Mouse (Mus musculus) heart, embryonic 14.5 days (tissue): ENCODE measurements around the gene Terb2. TPM values are rescaled to one million over a fixed set of nuclear protein-coding genes. Genes with fewer than 3 reads are reported as not detected.
"Not testable (repeated sequence)": the region's sequence is repeated elsewhere in the genome, so short reads cannot be mapped to it uniquely, and the experiment has no call there.

Source experiments
- ATAC-seq: fragments of 200-750 bp; cut with Nextera tagmentation; 2 replicates; pipeline ENCODE4 v1.8.0; 2017; ENCODE audit warnings: low read depth, moderate TSS enrichment; ENCODE audit not compliant: insufficient number of reproducible peaks, insufficient read depth, low FRiP score
- H3K27ac ChIP-seq, 2 experiments: fragments of 200-500 bp in 1 of 2; fragments of 300-500 bp in 1 of 2; sonication (generic) in 1 of 2; replicated peaks in 1 of 2; 2 replicates each; pipeline ENCODE4 v1.5.1; 2012 to 2014; ENCODE audit warnings: low read depth in 2 of 2, low read length in 2 of 2, control low read depth in 1 of 2, mild to moderate bottlenecking in 1 of 2, mixed read lengths in 1 of 2; ENCODE audit not compliant: control insufficient read depth in 1 of 2, insufficient read depth in 1 of 2
- H3K27me3 ChIP-seq: fragments of 300-500 bp; sonication (generic); 2 replicates; pipeline ENCODE4 v1.6.1; 2014; ENCODE audit warnings: mild to moderate bottlenecking, low read length, control low read depth; ENCODE audit not compliant: control insufficient read depth, insufficient read depth
- H3K36me3 ChIP-seq: fragments of 300-500 bp; sonication (generic); 2 replicates; pipeline ENCODE4 v1.6.1; 2014; ENCODE audit warnings: mild to moderate bottlenecking, control low read depth, low read length, mixed read lengths; ENCODE audit not compliant: control insufficient read depth, insufficient read depth
- H3K4me1 ChIP-seq, 2 experiments: fragments of 200-500 bp in 1 of 2; fragments of 300-500 bp in 1 of 2; sonication (generic) in 1 of 2; 2 replicates each; pipeline ENCODE4 v1.6.1; 2012 to 2014; ENCODE audit warnings: low read length in 2 of 2, control low read depth in 1 of 2, mixed read lengths in 1 of 2; ENCODE audit not compliant: control insufficient read depth in 2 of 2, insufficient read depth in 2 of 2
- H3K4me2 ChIP-seq: fragments of 300-500 bp; sonication (generic); 2 replicates; pipeline ENCODE4 v1.6.1; 2014; ENCODE audit warnings: mild to moderate bottlenecking, low read length
- H3K4me3 ChIP-seq, 2 experiments: fragments of 200-500 bp in 1 of 2; fragments of 300-500 bp in 1 of 2; sonication (generic) in 1 of 2; 2 replicates each; pipeline ENCODE4 v1.5.1; 2012 to 2014; ENCODE audit warnings: low read length in 2 of 2, mild to moderate bottlenecking in 2 of 2, control low read depth in 1 of 2, low read depth in 1 of 2, moderate library complexity in 1 of 2; ENCODE audit not compliant: control insufficient read depth in 1 of 2, insufficient read depth in 1 of 2
- H3K9ac ChIP-seq: fragments of 300-500 bp; sonication (generic); 2 replicates; pipeline ENCODE4 v1.6.1; 2014; ENCODE audit warnings: mild to moderate bottlenecking, low read length
- H3K9me3 ChIP-seq: fragments of 300-500 bp; sonication (generic); 2 replicates; pipeline ENCODE4 v1.6.1; 2016; ENCODE audit warnings: low read length, control low read depth; ENCODE audit not compliant: control insufficient read depth
- WGBS: fragments of 180-500 bp; shearing (Covaris S2); extraction: QIAGEN DNeasy Blood & Tissue Kit; methylation state at CpG from one replicate; pipeline ENCODE4 v1.1.7; 2014; 5-methylcytosine and 5-hydroxymethylcytosine counted together
- polyA plus RNA-seq: library from polyadenylated mRNA; unstranded; fragments of >200 nt; fragmentation: Nextera tagmentation; extraction: Ambion mirVana; gene quantifications from 2 replicates; pipeline ENCODE4 v1.2.1, GENCODE M21; 2014

The Terb2 gene
- polyA plus RNA-seq, 1 experiment from 2014 or later, result not detected

GRCm38 (mm10) chr2:122186751-122187150 lies 679 bp downstream of the Terb2 start:
- H3K4me1 ChIP-seq, result no peaks in the 10 kb centered on the region
- H3K27ac ChIP-seq, result no peak overlapping the region

GRCm38 (mm10) chr2:122191849-122192248 lies 5.8 kb downstream of the Terb2 start:
- H3K9ac ChIP-seq, result no peak overlapping the region
- H3K27ac ChIP-seq, result no peak overlapping the region
- no peak for ATAC-seq
- H3K4me3 ChIP-seq, result no peak overlapping the region
- no peaks in the 10 kb centered on the region for H3K4me1 ChIP-seq
- WGBS, result 58% methylated on average over 3 of the region's 3 CpGs
- no peaks in the 10 kb centered on the region for H3K36me3 ChIP-seq
- H3K27me3 ChIP-seq, result no peaks in the 10 kb centered on the region
- H3K9me3 ChIP-seq, result no peaks in the 10 kb centered on the region
- H3K4me2 ChIP-seq, result no peak overlapping the region

More at GRCm38 (mm10) chr2:122186751-122187150, 679 bp downstream of the Terb2 start:
- Histone ChIP-seq H3K4me2 (no peak overlapping the region), H3K4me3 (no peak overlapping the region), H3K9ac (no peak overlapping the region), H3K27me3 (no peaks in the 10 kb centered on the region), H3K36me3 (no peaks in the 10 kb centered on the region), H3K9me3 (no peaks in the 10 kb centered on the region)
- 86% methylated on average over 3 of the region's 3 CpGs for WGBS
- ATAC-seq, result no peak

- no peak overlapping the region for H3K27ac ChIP-seq
- H3K9ac ChIP-seq, result no peak overlapping the region
- H3K9me3 ChIP-seq, result no peaks in the 10 kb centered on the region
- no peak for ATAC-seq
- no peak overlapping the region for H3K4me3 ChIP-seq
- no peaks in the 10 kb centered on the region for H3K27me3 ChIP-seq
- H3K4me2 ChIP-seq, result no peak overlapping the region
- H3K36me3 ChIP-seq, result no peaks in the 10 kb centered on the region
- WGBS, result 59% methylated on average over 1 of the region's 1 CpGs
- no peaks in the 10 kb centered on the region for H3K4me1 ChIP-seq
Observed at GRCm38 (mm10) chr2:122194509-122194929, 8.4 kb downstream of the Terb2 start.

- Histone ChIP-seq H3K9ac (no peak overlapping the region), H3K36me3 (no peaks in the 10 kb centered on the region), H3K27ac (no peak overlapping the region), H3K4me1 (no peaks in the 10 kb centered on the region), H3K4me2 (no peak overlapping the region), H3K9me3 (no peaks in the 10 kb centered on the region), H3K4me3 (no peak overlapping the region), H3K27me3 (no peaks in the 10 kb centered on the region)
- no peak for ATAC-seq
- 32% methylated on average over 1 of the region's 1 CpGs for WGBS
Observed at GRCm38 (mm10) chr2:122201501-122201900, 15.4 kb downstream of the Terb2 start.

- H3K27ac ChIP-seq, result no peak overlapping the region
- H3K27me3 ChIP-seq, result no peaks in the 10 kb centered on the region
- H3K36me3 ChIP-seq, result no peaks in the 10 kb centered on the region
- H3K9ac ChIP-seq, result no peak overlapping the region
- WGBS, result 48% methylated on average over 2 of the region's 2 CpGs
- no peak overlapping the region for H3K4me2 ChIP-seq
- no peaks in the 10 kb centered on the region for H3K9me3 ChIP-seq
- ATAC-seq, result no peak
- H3K4me3 ChIP-seq, result no peak overlapping the region
- no peaks in the 10 kb centered on the region; a peak in 1 of 4 replicates for H3K4me1 ChIP-seq
Observed at GRCm38 (mm10) chr2:122206440-122207107, 20.5 kb downstream of the Terb2 start.

GRCm38 (mm10) chr2:122210534-122211228 lies 24.6 kb downstream of the Terb2 start:
- Histone ChIP-seq H3K9ac (no peak overlapping the region), H3K4me2 (no peak overlapping the region), H3K4me3 (no peak overlapping the region), H3K36me3 (no peaks in the 10 kb centered on the region), H3K27me3 (no peaks in the 10 kb centered on the region), H3K9me3 (no peaks in the 10 kb centered on the region), H3K27ac (no peak overlapping the region), H3K4me1 (no peaks in the 10 kb centered on the region; a peak in 1 of 4 replicates)
- no peak for ATAC-seq
- 88% methylated on average over 3 of the region's 3 CpGs for WGBS

GRCm38 (mm10) chr2:122217075-122217474 lies 31.0 kb downstream of the Terb2 start:
- H3K36me3 ChIP-seq, ATAC-seq, H3K9ac ChIP-seq, H3K27me3 ChIP-seq, H3K4me3 ChIP-seq, H3K4me2 ChIP-seq, H3K4me1 ChIP-seq, H3K9me3 ChIP-seq, H3K27ac ChIP-seq: not testable (repeated sequence)
- WGBS, result 72% methylated on average over 4 of the region's 4 CpGs
